Mouse (Mus musculus): Measurements from ENCODE around the gene Utp3.
"Not testable (repeated sequence)": the region's sequence is repeated elsewhere in the genome, so short reads cannot be mapped to it uniquely, and the experiment has no call there.

Utp3 gene

GRCm38 (mm10) chr5:88554086-88554886 lies at the start of gene Utp3:
Gene Utp3 (plus strand): TSS chr5:88554462.
- peak; percentile 96 for DNase-seq

GRCm38 (mm10) chr5:88508555-88508954 lies 45.7 kb upstream of the Utp3 start:
- no peak for DNase-seq

GRCm38 (mm10) chr5:88508990-88509389 lies 45.3 kb upstream of the Utp3 start:
- DNase-seq, result no peak

GRCm38 (mm10) chr5:88519232-88519631 lies 35.0 kb upstream of the Utp3 start:
- DNase-seq, result peak; percentile 56

- DNase-seq, result no peak
Observed at GRCm38 (mm10) chr5:88527657-88528056, 26.6 kb upstream of the Utp3 start, which contains the start of gene Jchain. Gene Jchain (minus strand): TSS chr5:88527891.

GRCm38 (mm10) chr5:88530908-88531307 lies 23.4 kb upstream of the Utp3 start:
- no peak for DNase-seq

- DNase-seq, result no peak
Observed at GRCm38 (mm10) chr5:88534697-88535096, 19.6 kb upstream of the Utp3 start.

GRCm38 (mm10) chr5:88540845-88541244 lies 13.4 kb upstream of the Utp3 start:
- DNase-seq, result no peak

- DNase-seq, result peak; percentile 72
Observed at GRCm38 (mm10) chr5:88542651-88543282, 11.5 kb upstream of the Utp3 start.

- not testable (repeated sequence) for DNase-seq
Observed at GRCm38 (mm10) chr5:88544411-88544810, 9.9 kb upstream of the Utp3 start.

GRCm38 (mm10) chr5:88545536-88545935 lies 8.7 kb upstream of the Utp3 start:
- no peak for DNase-seq

GRCm38 (mm10) chr5:88553271-88554085 lies 784 bp upstream of the Utp3 start:
- DNase-seq, result no peak

- no peak for DNase-seq
Observed at GRCm38 (mm10) chr5:88558991-88559390, 4.7 kb downstream of the Utp3 start.

- no peak for DNase-seq
Observed at GRCm38 (mm10) chr5:88561080-88561814, 7.0 kb downstream of the Utp3 start.

GRCm38 (mm10) chr5:88562863-88563780 lies 8.9 kb downstream of the Utp3 start:
- no peak for DNase-seq

- peak; percentile 93 for DNase-seq
Observed at GRCm38 (mm10) chr5:88564501-88565147, 10.4 kb downstream of the Utp3 start, which contains the start of gene Rufy3. Gene Rufy3 (plus strand): TSS chr5:88565040.

GRCm38 (mm10) chr5:88565148-88566033 lies 11.1 kb downstream of the Utp3 start:
- DNase-seq, result peak; percentile 81

GRCm38 (mm10) chr5:88566034-88566841 lies 12.0 kb downstream of the Utp3 start:
- DNase-seq, result peak; percentile 10

- no peak for DNase-seq
Observed at GRCm38 (mm10) chr5:88569541-88569940, 15.3 kb downstream of the Utp3 start.
